Mouse (Mus musculus) lung, embryonic 16.5 days (tissue): ENCODE results near the gene Bcor. TPM values are rescaled to one million over a fixed set of nuclear protein-coding genes. Genes with fewer than 3 reads are reported as not detected.

Experiments used
- ATAC-seq: fragments of 200-750 bp; cut with Nextera tagmentation; 2 replicates; pipeline ENCODE4 v1.8.0; 2017; ENCODE audit warnings: low read depth, mild to moderate bottlenecking, moderate library complexity
- H3K27ac ChIP-seq: fragments of 300-500 bp; sonication (generic); 2 replicates; pipeline ENCODE4 v1.5.1; 2014; ENCODE audit warnings: mild to moderate bottlenecking, control low read depth, low read length
- H3K27me3 ChIP-seq: fragments of 300-500 bp; sonication (generic); 2 replicates; pipeline ENCODE4 v1.6.1; 2014; ENCODE audit warnings: low read depth, low read length, mixed read lengths; ENCODE audit not compliant: control insufficient read depth, insufficient read depth
- H3K36me3 ChIP-seq: fragments of 300-500 bp; sonication (generic); 2 replicates; pipeline ENCODE4 v1.6.1; 2014; ENCODE audit warnings: low read length; ENCODE audit not compliant: control insufficient read depth, insufficient read depth
- H3K4me1 ChIP-seq: fragments of 300-500 bp; sonication (generic); replicated peaks from 2 replicates; pipeline ENCODE4 v1.6.1; 2014; ENCODE audit warnings: low read length, mixed read lengths; ENCODE audit not compliant: control insufficient read depth, insufficient read depth
- H3K4me2 ChIP-seq: fragments of 300-500 bp; sonication (generic); 2 replicates; pipeline ENCODE4 v1.6.1; 2014; ENCODE audit warnings: low read depth, low read length, control low read depth
- H3K4me3 ChIP-seq: fragments of 300-500 bp; sonication (generic); 2 replicates; pipeline ENCODE4 v1.5.1; 2014; ENCODE audit warnings: mild to moderate bottlenecking, low read length, control low read depth
- H3K9ac ChIP-seq: fragments of 300-500 bp; sonication (generic); 2 replicates; pipeline ENCODE4 v1.6.1; 2014; ENCODE audit warnings: low read length, control low read depth
- H3K9me3 ChIP-seq: fragments of 300-500 bp; sonication (generic); 2 replicates; pipeline ENCODE4 v1.6.1; 2016; ENCODE audit warnings: low read length; ENCODE audit not compliant: control insufficient read depth
- WGBS: fragments of 180-500 bp; shearing (Covaris S2); extraction: QIAGEN DNeasy Blood & Tissue Kit; methylation state at CpG from one replicate; pipeline ENCODE4 v1.1.7; 2014; 5-methylcytosine and 5-hydroxymethylcytosine counted together
- polyA plus RNA-seq: library from polyadenylated mRNA; unstranded; fragments of >200 nt; fragmentation: Nextera tagmentation; extraction: Ambion mirVana; gene quantifications from 2 replicates; pipeline ENCODE4 v1.2.1, GENCODE M21; 2015

Bcor gene
- polyA plus RNA-seq, 1 experiment from 2014 or later = 19.7 TPM

DNA sequence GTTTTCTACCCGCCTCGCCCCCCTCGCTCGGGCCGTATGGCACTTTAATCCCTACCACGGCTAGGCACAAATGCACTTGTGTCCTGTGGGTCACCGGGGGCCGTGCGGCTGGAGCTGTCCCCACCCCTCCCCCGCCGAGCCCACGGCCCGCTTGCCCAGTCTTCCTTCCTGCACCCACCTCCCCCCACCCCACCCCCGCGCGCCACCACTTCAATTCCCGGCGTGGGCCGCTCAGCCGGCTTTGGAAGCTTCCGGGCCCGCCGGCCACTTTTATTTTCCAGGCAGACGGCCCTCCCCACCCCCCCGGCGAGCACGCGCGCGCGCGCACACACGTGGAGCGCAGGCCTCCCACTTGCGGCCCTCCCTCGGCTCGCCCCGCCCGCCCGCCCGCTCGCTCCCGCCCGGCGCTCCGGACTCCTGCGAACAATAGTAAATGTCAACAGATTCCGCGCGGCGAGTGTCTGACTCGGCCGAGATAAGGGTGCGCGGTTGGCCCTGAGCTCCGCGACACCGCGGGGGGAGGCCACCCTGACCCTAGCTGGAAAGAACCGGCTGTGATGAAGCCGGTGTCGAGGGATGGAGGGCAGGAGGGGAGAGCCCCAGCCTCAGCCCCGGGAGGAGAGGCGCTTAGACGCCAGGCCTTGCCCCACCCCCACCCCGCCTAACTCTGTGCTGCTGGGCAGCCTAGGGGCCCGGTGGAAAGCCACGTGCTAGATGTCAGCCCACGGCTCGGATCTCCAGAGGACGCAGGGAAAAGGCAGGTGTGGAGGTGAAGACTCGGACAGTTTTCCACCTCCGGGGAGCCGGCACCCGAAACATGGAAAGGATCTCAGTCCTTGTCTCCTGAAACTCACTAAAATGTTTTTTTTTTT lies 153.0 kb downstream of the Bcor start:
- H3K27me3 ChIP-seq = peaks cover 18% of the 10 kb centered on the region
- ATAC-seq = peak; percentile 60

DNA sequence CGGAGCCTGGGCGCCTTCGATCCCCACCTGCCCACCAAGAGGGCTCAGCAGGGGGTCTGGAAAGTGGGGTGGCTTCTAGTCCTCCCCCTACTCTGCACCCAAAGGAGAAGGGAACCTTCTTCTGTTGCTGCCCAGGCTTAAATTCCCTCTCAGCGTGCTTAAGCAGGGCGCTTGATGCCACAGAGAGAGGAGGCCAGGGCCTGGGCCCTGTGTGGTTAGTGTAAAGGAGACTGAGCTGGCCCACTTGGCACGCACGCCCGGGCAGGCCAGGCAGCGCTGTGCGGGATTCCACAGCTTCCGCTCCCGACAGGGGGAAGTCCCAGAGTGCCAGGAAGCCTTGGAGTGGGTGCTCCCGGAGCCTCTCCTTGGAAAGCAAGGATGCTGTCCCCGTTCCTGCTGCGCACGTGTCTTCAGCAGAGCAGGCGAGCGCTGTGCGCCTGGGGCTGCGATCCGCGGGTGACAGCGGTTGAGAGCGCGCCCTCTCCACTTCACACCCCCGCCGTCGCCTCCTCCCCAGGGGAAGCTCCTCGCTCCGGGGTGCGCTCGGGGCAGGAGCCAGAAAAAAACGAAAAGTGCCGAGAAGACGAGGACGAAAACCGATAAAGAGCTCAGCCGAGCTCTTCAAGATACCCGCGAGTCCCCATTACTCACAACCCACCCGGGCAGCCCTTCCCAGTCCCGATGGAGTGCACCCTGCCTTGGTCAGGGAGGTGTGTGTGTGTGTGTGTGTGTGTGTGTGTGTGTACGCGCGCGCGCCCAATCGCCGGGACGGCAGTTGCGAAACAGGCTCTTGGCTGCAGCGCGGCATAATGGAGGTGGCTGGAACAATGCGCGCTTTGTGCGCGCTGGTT lies 153.9 kb downstream of the Bcor start:
- Histone ChIP-seq H3K27ac (peak overlapping the region; percentile 96), H3K4me3 (peak overlapping the region; percentile 49), H3K4me2 (peak overlapping the region; percentile 75), H3K27me3 (peaks cover 18% of the 10 kb centered on the region), H3K4me1 (peaks cover 29% of the 10 kb centered on the region), H3K9me3 (no peaks in the 10 kb centered on the region), H3K36me3 (no peaks in the 10 kb centered on the region), H3K9ac (peak overlapping the region; percentile 69)
- 2% methylated on average over 47 of the region's 57 CpGs for WGBS
- peak; percentile 71 for ATAC-seq

More for the DNA sequence above, 153.0 kb downstream of the Bcor start:
- Histone ChIP-seq H3K4me3 (peak overlapping the region; percentile 49), H3K27ac (peak overlapping the region; percentile 96), H3K4me1 (peaks cover 26% of the 10 kb centered on the region), H3K36me3 (no peaks in the 10 kb centered on the region), H3K9me3 (no peaks in the 10 kb centered on the region), H3K4me2 (peak overlapping the region; percentile 75), H3K9ac (peak overlapping the region; percentile 69)
- WGBS = 1% methylated on average over 36 of the region's 75 CpGs

DNA sequence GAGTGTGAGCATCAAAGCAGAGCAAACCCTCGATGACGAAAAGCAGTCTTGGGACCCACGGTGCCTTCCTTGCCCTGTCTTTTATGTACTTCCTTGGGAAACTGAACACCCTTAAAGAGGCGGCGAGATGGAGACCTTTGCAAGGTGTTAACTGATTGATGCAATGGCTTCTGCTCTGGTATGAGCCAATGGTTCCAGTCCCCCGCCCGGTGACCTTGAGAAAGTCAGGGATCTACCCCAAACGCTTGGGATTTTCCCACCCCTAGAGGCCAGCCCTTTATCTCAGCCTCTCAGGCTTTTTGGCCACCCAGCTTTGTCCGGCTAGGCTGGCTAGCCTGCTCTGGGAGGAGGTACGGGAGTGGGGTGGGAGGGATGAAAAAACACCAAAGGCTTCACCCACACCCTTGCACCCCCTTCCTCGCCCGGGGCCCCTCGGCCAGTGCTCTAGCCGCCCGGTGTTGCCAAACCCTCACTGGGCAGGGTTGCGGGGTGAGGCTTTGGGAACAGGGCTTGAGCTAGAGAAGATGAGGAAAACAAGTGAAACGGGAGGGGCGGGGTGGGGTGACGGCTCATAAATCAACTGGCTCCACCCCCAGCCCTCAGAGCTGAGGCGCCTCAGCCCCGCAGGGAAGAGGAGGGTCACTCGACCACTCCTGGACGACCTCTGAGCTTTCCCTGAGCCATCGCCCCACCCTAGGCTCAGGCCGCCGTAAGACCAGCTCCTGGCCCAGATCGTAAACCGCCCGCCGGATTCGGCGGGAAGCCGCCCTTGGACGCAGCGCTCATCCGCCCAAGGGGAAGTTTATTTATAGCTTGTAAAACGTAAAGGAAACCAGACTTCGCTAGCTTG lies 154.7 kb downstream of the Bcor start:
- H3K27ac ChIP-seq = peak overlapping the region; percentile 96
- peak; percentile 35 for ATAC-seq
- peaks cover 24% of the 10 kb centered on the region for H3K27me3 ChIP-seq
- WGBS = 6% methylated on average over 34 of the region's 38 CpGs
- H3K4me2 ChIP-seq = peak overlapping the region; percentile 75
- H3K4me1 ChIP-seq = peaks cover 29% of the 10 kb centered on the region
- no peaks in the 10 kb centered on the region for H3K36me3 ChIP-seq
- H3K9ac ChIP-seq = peak overlapping the region; percentile 69
- H3K9me3 ChIP-seq = no peaks in the 10 kb centered on the region
- peak overlapping the region; percentile 49 for H3K4me3 ChIP-seq

DNA sequence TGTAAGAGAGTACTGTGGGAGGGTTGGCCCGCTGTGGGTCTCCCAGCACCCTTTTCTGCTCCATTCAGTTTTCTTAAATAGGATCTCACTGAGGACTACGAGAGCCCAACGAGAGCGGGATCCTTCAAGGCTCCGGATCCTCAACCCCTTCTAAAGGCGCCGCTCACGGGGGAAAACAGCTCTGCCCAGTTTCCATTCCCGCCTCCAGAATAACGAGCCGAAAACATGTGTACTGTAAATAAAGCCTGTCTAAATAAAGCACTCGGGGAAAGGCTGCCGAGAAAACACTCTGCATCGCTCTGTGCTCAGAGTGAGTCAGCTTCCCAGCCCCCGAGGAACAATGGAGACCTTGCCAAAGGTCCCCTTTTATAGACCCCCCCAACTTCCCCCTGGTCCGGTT lies 155.7 kb downstream of the Bcor start:
- ATAC-seq = no peak
- Histone ChIP-seq H3K9ac (no peak overlapping the region), H3K9me3 (no peaks in the 10 kb centered on the region), H3K27me3 (peaks cover 32% of the 10 kb centered on the region), H3K4me1 (peaks cover 35% of the 10 kb centered on the region), H3K36me3 (no peaks in the 10 kb centered on the region), H3K27ac (peak overlapping the region; percentile 84), H3K4me3 (no peak overlapping the region), H3K4me2 (peak overlapping the region; percentile 17; the same call in 1 of the 2 replicates)
- WGBS = 11% methylated on average over 16 of the region's 16 CpGs

DNA sequence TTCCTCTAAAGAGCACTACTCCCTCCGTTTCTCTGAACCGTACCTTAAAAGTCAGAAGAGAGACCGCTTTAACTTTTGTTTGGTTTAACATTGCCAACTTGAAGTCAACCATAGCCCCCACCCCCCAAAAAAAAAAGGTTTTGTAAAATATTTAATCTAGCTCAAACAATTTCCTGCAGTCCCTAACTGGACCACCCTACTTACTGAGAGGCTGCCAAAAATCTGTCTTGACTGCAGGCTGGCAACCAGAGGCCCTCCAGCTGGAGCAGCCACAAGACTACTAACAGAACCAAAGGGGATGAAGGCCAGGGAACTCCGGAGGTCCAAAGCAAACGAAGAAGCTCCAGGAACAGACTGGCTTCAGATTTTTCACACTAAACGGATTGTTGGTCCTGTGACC lies 156.2 kb downstream of the Bcor start:
- no peak for ATAC-seq
- peak overlapping the region; percentile 84 for H3K27ac ChIP-seq

DNA sequence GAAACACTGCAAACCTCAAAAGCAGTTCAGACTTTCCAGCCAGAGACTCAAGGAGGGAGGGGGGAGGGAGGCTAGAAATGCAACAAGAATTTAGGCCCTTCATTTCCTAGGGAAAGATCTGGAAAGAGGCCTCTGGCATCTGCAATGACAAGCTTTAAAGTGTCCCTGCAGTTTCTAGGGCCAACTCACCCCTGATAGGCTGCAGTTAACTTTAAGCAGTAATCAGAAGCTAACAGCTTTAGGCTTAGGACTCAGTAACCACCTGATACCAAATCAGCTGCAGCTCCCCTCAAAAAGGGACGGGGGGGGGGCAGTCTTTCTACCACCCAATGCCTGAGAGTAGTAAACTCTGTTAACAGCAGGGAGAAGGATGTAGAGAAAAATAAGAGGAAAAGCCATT lies 156.6 kb downstream of the Bcor start:
- Histone ChIP-seq H3K4me2 (no peak overlapping the region), H3K27ac (peak overlapping the region; percentile 84)
- 0% methylated on average over 1 of the region's 1 CpGs for WGBS

More for the DNA sequence above, 156.2 kb downstream of the Bcor start:
- no peak overlapping the region for H3K4me3 ChIP-seq
- H3K27me3 ChIP-seq = peaks cover 37% of the 10 kb centered on the region
- H3K9ac ChIP-seq = no peak overlapping the region
- H3K36me3 ChIP-seq = no peaks in the 10 kb centered on the region
- H3K4me2 ChIP-seq = peak overlapping the region; percentile 17; the same call in 1 of the 2 replicates
- WGBS = 19% methylated on average over 6 of the region's 6 CpGs
- no peaks in the 10 kb centered on the region for H3K9me3 ChIP-seq
- peaks cover 35% of the 10 kb centered on the region for H3K4me1 ChIP-seq

DNA sequence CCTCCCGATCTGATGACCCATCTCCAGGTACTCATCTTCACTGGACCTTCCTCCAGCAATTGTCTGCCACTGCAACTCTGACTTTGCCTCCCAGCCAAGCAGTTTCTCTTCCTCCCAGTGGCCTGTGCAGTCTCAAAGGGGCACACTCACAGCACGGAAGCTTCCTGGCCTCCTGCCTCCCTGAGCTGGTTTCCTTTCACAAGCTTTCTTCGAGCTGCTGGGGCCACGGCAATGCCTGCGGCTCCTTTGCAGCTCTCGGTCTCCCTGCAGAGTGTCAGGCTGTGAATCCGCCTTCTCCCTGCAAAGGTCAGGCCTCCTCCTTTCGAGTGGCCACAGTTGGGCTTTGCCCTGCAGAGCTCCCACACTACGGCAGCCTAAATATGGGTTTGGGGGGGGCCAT lies 157.0 kb downstream of the Bcor start:
- Histone ChIP-seq H3K4me3 (no peak overlapping the region), H3K27ac (peak overlapping the region; percentile 84), H3K9me3 (no peaks in the 10 kb centered on the region), H3K27me3 (peaks cover 40% of the 10 kb centered on the region), H3K36me3 (no peaks in the 10 kb centered on the region), H3K4me1 (peaks cover 35% of the 10 kb centered on the region), H3K4me2 (no peak overlapping the region), H3K9ac (no peak overlapping the region)
- 8% methylated on average over 8 of the region's 9 CpGs for WGBS
- no peak for ATAC-seq

More for the DNA sequence above, 156.6 kb downstream of the Bcor start:
- ATAC-seq = no peak
- peaks cover 41% of the 10 kb centered on the region for H3K27me3 ChIP-seq
- H3K9me3 ChIP-seq = no peaks in the 10 kb centered on the region
- peaks cover 35% of the 10 kb centered on the region for H3K4me1 ChIP-seq
- no peak overlapping the region for H3K9ac ChIP-seq
- H3K4me3 ChIP-seq = no peak overlapping the region
- H3K36me3 ChIP-seq = no peaks in the 10 kb centered on the region

DNA sequence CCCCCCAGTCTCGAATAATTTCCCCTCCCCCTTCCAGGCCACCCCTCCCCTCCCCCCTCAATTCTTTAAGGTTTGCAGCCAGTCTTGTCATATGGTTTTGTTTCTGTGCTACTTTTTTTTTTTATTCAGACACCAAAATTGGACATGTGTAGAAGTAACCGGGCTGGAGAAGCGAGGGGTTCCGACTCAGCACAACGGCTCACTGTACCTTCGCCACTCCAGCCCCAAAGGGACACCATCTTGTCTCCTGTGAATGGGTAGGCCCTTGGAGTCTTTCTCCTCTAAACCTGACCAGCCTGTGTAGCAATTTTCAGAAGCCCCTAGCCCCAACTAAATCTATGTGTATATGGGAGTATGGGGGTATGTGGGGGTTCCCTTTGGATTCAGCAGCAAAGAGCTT lies 157.6 kb downstream of the Bcor start:
- H3K4me3 ChIP-seq = no peak overlapping the region
- H3K36me3 ChIP-seq = no peaks in the 10 kb centered on the region
- H3K9ac ChIP-seq = no peak overlapping the region
- no peak for ATAC-seq
- WGBS = 29% methylated on average over 6 of the region's 6 CpGs
- H3K27ac ChIP-seq = peak overlapping the region; percentile 84; the same call in 1 of the 2 replicates
- H3K4me1 ChIP-seq = peaks cover 35% of the 10 kb centered on the region
- no peaks in the 10 kb centered on the region for H3K9me3 ChIP-seq
- peaks cover 38% of the 10 kb centered on the region for H3K27me3 ChIP-seq
- no peak overlapping the region for H3K4me2 ChIP-seq
